Mouse (Mus musculus): ENCODE measurements around the gene Olfml2b. TPM values are rescaled to one million over a fixed set of nuclear protein-coding genes. Genes with fewer than 3 reads are reported as not detected.

Olfml2b gene
- total RNA-seq, 2 experiments from 2014 or later = 0.42 to 0.83 TPM

DNA sequence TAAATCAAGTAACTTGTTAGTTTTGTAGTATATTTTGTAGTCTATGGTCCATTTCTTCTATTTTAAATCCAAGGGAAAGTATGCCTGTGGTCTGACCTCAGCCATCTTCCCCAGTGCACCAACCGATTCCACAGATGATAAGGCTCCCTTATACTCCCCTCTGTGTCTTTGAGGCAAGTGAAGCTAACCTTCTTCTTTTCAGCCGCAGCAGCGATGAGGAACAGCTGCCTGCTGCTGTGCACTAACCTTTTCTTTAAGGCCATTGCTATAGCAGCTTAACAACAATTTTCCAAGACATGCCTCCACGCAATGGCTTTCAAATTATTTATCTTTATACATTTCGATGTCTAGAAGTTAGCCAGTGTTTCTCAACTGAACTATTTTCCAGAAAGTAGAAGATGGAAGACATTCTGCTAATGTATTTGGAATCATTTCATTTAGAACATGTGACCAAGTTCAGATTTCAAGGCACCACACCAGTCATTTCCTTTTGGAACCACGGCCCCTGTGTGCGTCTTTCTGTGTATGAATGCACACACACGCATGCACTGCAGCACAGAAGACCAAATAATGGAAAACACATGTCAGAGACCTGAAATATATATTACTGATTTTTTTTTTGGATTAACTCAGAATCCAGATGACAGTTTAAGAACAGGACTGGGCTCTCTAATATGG is 73.9 kb downstream of the Olfml2b start:
- no peak for ATAC-seq (replicated peaks; ENCODE audit: low FRiP score, poor library complexity, severe bottlenecking)

DNA sequence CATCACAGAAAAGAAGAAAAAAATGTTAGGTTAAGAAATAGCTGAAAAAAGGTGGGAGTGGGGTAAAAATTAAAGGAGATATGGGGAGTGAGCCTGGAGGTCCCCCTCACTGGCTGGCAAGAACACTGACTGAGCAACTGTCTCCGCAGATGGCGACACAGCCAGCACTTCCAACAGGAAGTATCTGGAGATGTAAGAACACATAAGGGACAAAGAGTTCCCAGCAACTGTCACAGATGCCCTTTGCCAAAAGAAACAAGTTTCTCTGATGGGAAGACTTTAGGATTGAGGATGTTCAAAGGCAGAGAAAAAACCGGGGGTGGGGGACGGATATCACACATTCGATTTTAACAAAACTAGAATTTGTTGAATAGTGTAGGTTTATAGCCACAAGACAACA is 77.2 kb downstream of the Olfml2b start:
- no peak for ATAC-seq (replicated peaks; ENCODE audit: low FRiP score, poor library complexity, severe bottlenecking)

DNA sequence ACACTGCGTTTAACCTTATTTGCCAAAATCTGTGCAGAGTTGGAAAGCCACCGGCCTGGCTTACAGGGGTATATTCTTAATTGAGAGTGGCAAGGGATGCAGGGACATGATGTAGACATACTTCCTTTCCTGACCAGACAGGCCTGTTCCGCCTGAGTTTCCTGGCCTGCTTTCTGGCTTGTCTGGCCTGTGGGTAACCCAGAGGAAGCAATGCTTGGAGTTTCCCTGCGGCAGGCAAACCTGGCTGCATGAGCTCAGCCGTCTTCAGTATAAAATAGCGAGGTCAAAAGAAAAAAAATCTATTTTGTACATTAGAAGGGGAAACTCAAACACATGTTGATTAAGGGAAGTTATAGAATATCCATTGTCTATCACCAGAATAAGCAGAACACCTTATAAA is 84.2 kb downstream of the Olfml2b start:
- ATAC-seq (replicated peaks; ENCODE audit: low FRiP score, poor library complexity, severe bottlenecking) = no peak

DNA sequence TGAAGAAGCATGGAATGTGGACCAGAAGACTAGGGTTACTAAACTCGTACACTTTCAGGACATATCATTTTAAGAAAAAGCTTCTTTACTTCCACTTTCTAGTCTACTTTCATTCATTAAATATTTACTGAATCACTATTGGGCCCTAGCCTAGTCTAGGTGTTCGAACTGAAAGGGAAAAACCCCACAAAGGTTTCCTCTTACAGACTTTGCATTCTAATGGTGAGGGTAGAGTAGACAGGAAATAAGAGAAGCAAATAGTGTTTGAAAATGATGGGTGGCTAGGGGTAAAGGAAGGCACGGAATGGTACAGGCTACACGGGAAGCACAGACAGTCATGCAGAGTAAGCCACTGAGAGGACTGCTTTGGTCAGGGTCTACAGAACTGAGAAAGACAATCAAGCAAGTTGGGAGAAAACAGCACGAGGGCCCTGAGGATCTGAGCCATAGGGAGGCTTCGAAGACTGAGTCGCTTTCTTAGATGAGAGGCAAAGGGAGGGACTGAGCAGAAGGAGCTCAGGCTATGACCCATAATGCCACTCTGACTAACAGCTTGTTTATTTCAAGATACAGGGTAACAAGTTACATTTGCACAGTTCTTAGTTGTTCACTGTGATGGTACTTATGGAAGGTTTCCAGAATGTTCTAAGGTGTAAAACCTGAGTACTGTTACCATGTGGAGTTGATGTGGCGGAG is 85.1 kb downstream of the Olfml2b start:
- no peak for ATAC-seq (replicated peaks; ENCODE audit: low FRiP score, poor library complexity, severe bottlenecking)

DNA sequence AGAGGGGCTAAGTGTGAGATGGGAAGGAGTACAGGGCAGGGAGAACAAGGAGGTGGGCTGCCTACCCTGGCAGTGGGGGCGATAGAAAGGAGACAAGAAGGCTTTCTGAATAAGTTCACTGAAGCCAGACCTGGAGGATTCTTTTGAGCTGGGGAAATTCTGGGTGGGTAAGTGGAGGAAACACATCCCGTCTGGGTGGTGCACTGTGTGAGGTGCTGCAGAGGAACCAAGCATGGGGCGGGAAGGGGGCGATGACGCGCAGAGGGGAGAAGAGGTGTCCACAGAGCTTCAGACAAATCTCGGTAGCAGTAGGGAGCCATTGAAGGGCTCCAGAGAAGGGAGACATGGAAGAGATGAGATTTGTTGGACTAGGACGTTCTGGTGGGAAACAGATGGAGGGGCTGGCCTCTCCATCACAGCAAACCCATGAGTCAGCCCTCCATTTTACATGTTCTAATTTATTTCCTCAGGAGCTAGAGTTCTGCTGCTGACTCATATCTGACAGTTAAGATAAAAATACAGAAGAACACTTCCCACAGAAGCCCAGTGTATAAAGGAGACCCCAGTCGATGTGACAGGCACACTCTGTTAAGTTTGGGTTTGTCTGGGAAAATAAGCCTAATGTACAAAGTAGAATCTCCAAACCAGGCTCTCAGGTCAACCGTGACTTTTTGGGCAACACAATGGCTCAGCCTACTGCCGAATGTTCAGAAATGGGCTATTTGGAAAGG is 87.7 kb downstream of the Olfml2b start:
- no peak for ATAC-seq (replicated peaks; ENCODE audit: low FRiP score, poor library complexity, severe bottlenecking)

Other genes with a start within 250 kb of the Olfml2b start
- 38.1 and 70.6 TPM in 2 replicates for gene Nos1ap, start 54.7 kb upstream of the Olfml2b start, total RNA-seq (2015; ENCODE audit: low replicate concordance)
- gene Nos1ap, start 54.7 kb upstream of the Olfml2b start, total RNA-seq (2017; ENCODE audit: low replicate concordance) = 58.3 and 76.5 TPM in 2 replicates
- gene Atf6, start 223.2 kb downstream of the Olfml2b start, total RNA-seq (2015; ENCODE audit: low replicate concordance) = 23.1 and 26.4 TPM in 2 replicates
- gene Atf6, start 223.2 kb downstream of the Olfml2b start, total RNA-seq (2017; ENCODE audit: low replicate concordance) = 27.2 and 29.6 TPM in 2 replicates
- gene Gm26620, start 240.5 kb downstream of the Olfml2b start, total RNA-seq (2015; ENCODE audit: low replicate concordance) = not detected in 2 replicates
- not detected in 2 replicates for gene Gm26620, start 240.5 kb downstream of the Olfml2b start, total RNA-seq (2017; ENCODE audit: low replicate concordance)
- gene Dusp12, start 241.0 kb downstream of the Olfml2b start, total RNA-seq (2015; ENCODE audit: low replicate concordance) = 2.2 and 5.4 TPM in 2 replicates
- gene Dusp12, start 241.0 kb downstream of the Olfml2b start, total RNA-seq (2017; ENCODE audit: low replicate concordance) = not detected in 2 replicates